Mouse (Mus musculus) neural tube, embryonic 11.5 days (tissue): ENCODE measurements around the gene Olfr1189. TPM values are rescaled to one million over a fixed set of nuclear protein-coding genes. Genes with fewer than 3 reads are reported as not detected.
"Not testable (repeated sequence)": the region's sequence is repeated elsewhere in the genome, so short reads cannot be mapped to it uniquely, and the experiment has no call there.

Experiments used
- ATAC-seq: fragments of 200-750 bp; cut with Nextera tagmentation; 2 replicates; pipeline ENCODE4 v1.8.0; 2017; ENCODE audit warnings: moderate number of reproducible peaks, mild to moderate bottlenecking, moderate TSS enrichment, moderate library complexity; ENCODE audit not compliant: insufficient read depth, low FRiP score, low TSS enrichment
- DNase-seq: peaks from one replicate; pipeline ENCODE4 v3.0.0-alpha.2; 2015; ENCODE audit warnings: low spot score
- H3K27ac ChIP-seq: fragments of 300-500 bp; sonication (generic); 2 replicates; pipeline ENCODE4 v1.5.1; 2014; ENCODE audit warnings: low read depth, mild to moderate bottlenecking, low read length
- H3K27me3 ChIP-seq: fragments of 300-500 bp; sonication (generic); 2 replicates; pipeline ENCODE4 v1.6.1; 2014; ENCODE audit warnings: mild to moderate bottlenecking, low read length, mixed read lengths; ENCODE audit not compliant: control insufficient read depth, insufficient read depth
- H3K36me3 ChIP-seq: fragments of 300-500 bp; sonication (generic); 2 replicates; pipeline ENCODE4 v1.6.1; 2014; ENCODE audit warnings: mild to moderate bottlenecking, low read length, moderate library complexity, mixed read lengths; ENCODE audit not compliant: control insufficient read depth, insufficient read depth
- H3K4me1 ChIP-seq: fragments of 300-500 bp; sonication (generic); 2 replicates; pipeline ENCODE4 v1.6.1; 2014; ENCODE audit warnings: low read length, mixed read lengths; ENCODE audit not compliant: control insufficient read depth, insufficient read depth
- H3K4me2 ChIP-seq: fragments of 300-500 bp; sonication (generic); 2 replicates; pipeline ENCODE4 v1.6.1; 2014; ENCODE audit warnings: low read depth, mild to moderate bottlenecking, moderate library complexity
- H3K4me3 ChIP-seq: fragments of 300-500 bp; sonication (generic); 2 replicates; pipeline ENCODE4 v1.5.1; 2014; ENCODE audit warnings: low read depth, low read length
- H3K9ac ChIP-seq: fragments of 300-500 bp; sonication (generic); 2 replicates; pipeline ENCODE4 v1.6.1; 2014; ENCODE audit warnings: mild to moderate bottlenecking, low read length
- H3K9me3 ChIP-seq: fragments of 300-500 bp; sonication (generic); 2 replicates; pipeline ENCODE4 v1.6.1; 2016; ENCODE audit warnings: low read length; ENCODE audit not compliant: control insufficient read depth
- WGBS: fragments of 180-500 bp; shearing (Covaris S2); extraction: QIAGEN DNeasy Blood & Tissue Kit; methylation state at CpG from one replicate; pipeline ENCODE4 v1.1.7; 2014; 5-methylcytosine and 5-hydroxymethylcytosine counted together
- polyA plus RNA-seq: library from polyadenylated mRNA; unstranded; fragments of >200 nt; fragmentation: Nextera tagmentation; extraction: Ambion mirVana; gene quantifications from 2 replicates; pipeline ENCODE4 v1.2.1, GENCODE M21; 2014

Gene Olfr1189
- not detected in 2 replicates for polyA plus RNA-seq

DNA sequence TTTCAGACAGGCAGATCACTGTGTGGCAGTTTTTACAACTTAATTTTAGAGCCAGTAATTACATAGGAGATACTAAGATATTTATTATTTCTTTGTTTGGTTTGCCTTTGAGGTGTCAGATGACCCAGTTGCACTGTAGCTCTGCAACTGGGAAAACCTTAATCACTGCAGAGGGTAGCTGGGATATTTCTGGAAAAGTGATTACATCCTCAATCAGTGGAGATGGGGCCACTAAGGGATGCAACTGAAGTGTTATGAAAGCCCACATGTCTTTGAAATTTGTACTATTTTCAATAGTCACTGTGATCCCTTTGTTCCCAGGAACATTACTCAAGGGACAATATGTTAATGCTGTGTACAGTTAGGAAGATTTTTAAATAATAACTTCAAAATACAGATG lies at the start of gene Olfr1189:
Gene Olfr1189 (plus strand): TSS at position 301 of the 400 bp plus-strand sequence.
- H3K4me1 ChIP-seq, result no peaks in the 10 kb centered on the region
- no peaks in the 10 kb centered on the region for H3K9me3 ChIP-seq
- H3K27ac ChIP-seq, result no peak within 1 kb of the TSS
- no peak for ATAC-seq
- no peak within 1 kb of the TSS for H3K4me3 ChIP-seq
- H3K36me3 ChIP-seq, result no peaks in the 10 kb centered on the region
- no peak for DNase-seq
- no peak within 1 kb of the TSS for H3K9ac ChIP-seq
- H3K4me2 ChIP-seq, result no peak within 1 kb of the TSS
- no peaks in the 10 kb centered on the region for H3K27me3 ChIP-seq

DNA sequence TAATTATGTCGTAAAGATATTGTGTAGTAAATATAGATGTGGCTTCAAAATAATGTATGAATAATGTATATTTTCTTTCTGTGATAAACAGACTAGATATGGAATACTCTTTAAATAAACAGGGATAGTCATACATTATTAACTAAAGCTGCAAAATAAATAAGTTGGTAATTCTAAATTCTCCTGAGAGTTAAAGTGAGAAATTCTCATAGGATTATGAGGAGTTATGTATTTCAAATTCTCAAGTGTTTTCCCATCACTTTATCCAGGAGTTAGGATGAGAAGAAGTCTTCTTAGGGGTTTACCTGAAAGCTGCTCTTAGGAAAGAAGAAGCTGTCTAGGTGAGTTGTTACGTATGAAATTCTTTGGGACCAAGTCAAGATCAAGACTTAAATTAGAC lies 29.6 kb upstream of the Olfr1189 start, which contains the start of gene Olfr1188:
Gene Olfr1188 (plus strand): TSS at position 301 of the 400 bp plus-strand sequence.
- 93% methylated on average over 2 of the region's 2 CpGs for WGBS

DNA sequence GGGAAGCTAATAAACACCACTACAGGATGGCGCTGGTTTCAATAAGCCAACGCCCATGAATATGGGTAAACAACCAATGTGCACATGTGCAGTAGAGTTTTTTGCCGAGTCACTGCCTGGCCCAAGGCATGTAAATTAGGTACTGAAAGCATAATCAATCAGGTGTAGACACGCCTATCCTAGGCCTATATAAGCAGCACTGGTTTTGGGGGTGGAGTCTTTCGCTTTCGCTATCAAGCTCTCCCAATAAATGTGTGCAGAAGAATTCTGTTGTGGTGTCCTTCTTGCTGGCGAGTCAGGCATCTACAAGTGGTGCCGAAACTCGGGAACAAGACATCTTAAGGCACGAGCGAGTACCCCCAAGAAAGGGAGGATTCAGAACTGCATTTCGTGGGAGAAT lies 13.6 kb upstream of the Olfr1189 start:
- not testable (repeated sequence) for H3K27ac ChIP-seq, H3K27me3 ChIP-seq, H3K36me3 ChIP-seq, H3K4me3 ChIP-seq, H3K4me2 ChIP-seq, H3K4me1 ChIP-seq, H3K9ac ChIP-seq, ATAC-seq, DNase-seq, H3K9me3 ChIP-seq
- 95% methylated on average over 12 of the region's 12 CpGs for WGBS

More for the DNA sequence above, 29.6 kb upstream of the Olfr1189 start, which contains the start of gene Olfr1188:
- Histone ChIP-seq H3K9ac (no peak within 1 kb of the TSS), H3K4me3 (no peak within 1 kb of the TSS), H3K36me3 (no peaks in the 10 kb centered on the region), H3K27ac (no peak within 1 kb of the TSS), H3K4me1 (no peaks in the 10 kb centered on the region), H3K9me3 (no peaks in the 10 kb centered on the region), H3K27me3 (no peaks in the 10 kb centered on the region), H3K4me2 (no peak within 1 kb of the TSS)
- ATAC-seq (no peak), DNase-seq (no peak)

DNA sequence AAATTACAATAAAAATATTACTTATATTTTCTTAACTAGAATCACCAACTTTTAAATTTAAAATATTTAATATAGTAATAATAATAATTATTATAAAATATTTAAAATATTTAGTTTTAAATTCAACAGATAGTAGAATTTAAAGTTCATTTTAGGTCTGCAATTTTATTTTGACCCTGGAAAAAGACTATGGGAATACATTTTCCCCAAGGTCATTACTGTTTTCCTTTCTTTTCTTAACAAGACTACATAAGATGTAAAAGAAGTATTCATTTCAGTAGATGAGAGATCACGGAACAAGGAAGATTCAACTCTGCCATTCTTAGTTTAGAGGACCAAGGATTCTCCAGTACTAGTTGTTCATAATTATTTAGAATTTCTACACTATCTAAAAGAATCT lies 54.0 kb downstream of the Olfr1189 start, which contains the start of gene Olfr1191-ps1:
Gene Olfr1191-ps1 (plus strand): TSS at position 301 of the 400 bp plus-strand sequence.
- H3K27me3 ChIP-seq, DNase-seq, H3K27ac ChIP-seq, H3K9ac ChIP-seq, ATAC-seq, H3K4me3 ChIP-seq, H3K36me3 ChIP-seq, H3K4me1 ChIP-seq, H3K9me3 ChIP-seq, H3K4me2 ChIP-seq: not testable (repeated sequence)
- WGBS, result 81% methylated on average over 1 of the region's 1 CpGs

Other genes with a start within 250 kb of the Olfr1189 start
- not detected in 2 replicates for gene Olfr1176, start 249.7 kb upstream of the Olfr1189 start, polyA plus RNA-seq
- not detected in 2 replicates for gene Olfr1177-ps, start 240.0 kb upstream of the Olfr1189 start, polyA plus RNA-seq
- gene Olfr1178, start 199.4 kb upstream of the Olfr1189 start, polyA plus RNA-seq, result not detected in 2 replicates
- gene Olfr1179, start 180.0 kb upstream of the Olfr1189 start, polyA plus RNA-seq, result not detected in 2 replicates
- gene Olfr1180, start 167.3 kb upstream of the Olfr1189 start, polyA plus RNA-seq, result not detected in 2 replicates
- not detected in 2 replicates for gene Olfr1181, start 160.3 kb upstream of the Olfr1189 start, polyA plus RNA-seq
- not detected in 2 replicates for gene Gm13757, start 137.3 kb upstream of the Olfr1189 start, polyA plus RNA-seq
- not detected in 2 replicates for gene Olfr1183, start 131.6 kb upstream of the Olfr1189 start, polyA plus RNA-seq
- gene Olfr1184, start 102.9 kb upstream of the Olfr1189 start, polyA plus RNA-seq, result not detected in 2 replicates
- gene Olfr1185-ps1, start 93.1 kb upstream of the Olfr1189 start, polyA plus RNA-seq, result not detected in 2 replicates
- not detected in 2 replicates for gene Olfr1186, start 67.9 kb upstream of the Olfr1189 start, polyA plus RNA-seq
- not detected in 2 replicates for gene Olfr1188, start 29.5 kb upstream of the Olfr1189 start, polyA plus RNA-seq
- gene Olfr1191-ps1, start 54.1 kb downstream of the Olfr1189 start, polyA plus RNA-seq, result not detected in 2 replicates
- gene Olfr1192-ps1, start 62.1 kb downstream of the Olfr1189 start, polyA plus RNA-seq, result not detected in 2 replicates
- gene Olfr1193, start 89.2 kb downstream of the Olfr1189 start, polyA plus RNA-seq, result not detected in 2 replicates
- gene Olfr1195, start 102.7 kb downstream of the Olfr1189 start, polyA plus RNA-seq, result not detected in 2 replicates
- gene Olfr1196, start 118.1 kb downstream of the Olfr1189 start, polyA plus RNA-seq, result not detected in 2 replicates
- gene Olfr1197, start 145.9 kb downstream of the Olfr1189 start, polyA plus RNA-seq, result not detected in 2 replicates
- not detected in 2 replicates for gene Olfr1198, start 164.9 kb downstream of the Olfr1189 start, polyA plus RNA-seq
- not detected in 2 replicates for gene Olfr1199, start 174.0 kb downstream of the Olfr1189 start, polyA plus RNA-seq
- gene Olfr1200, start 184.0 kb downstream of the Olfr1189 start, polyA plus RNA-seq, result not detected in 2 replicates
- gene Olfr1201, start 206.6 kb downstream of the Olfr1189 start, polyA plus RNA-seq, result not detected in 2 replicates
- not detected in 2 replicates for gene Olfr1202, start 228.0 kb downstream of the Olfr1189 start, polyA plus RNA-seq
- gene Olfr1205, start 243.3 kb downstream of the Olfr1189 start, polyA plus RNA-seq, result not detected in 2 replicates